Mouse (Mus musculus) kidney, adult 11 months (tissue): ENCODE measurements around the gene Mmd2.
A peak's percentile ranks its signal among the peaks of the same experiment; 100 is the strongest.

Source experiments
- DNase-seq: peaks from one replicate; pipeline ENCODE4 v3.0.0; 2022

Gene Mmd2

DNA sequence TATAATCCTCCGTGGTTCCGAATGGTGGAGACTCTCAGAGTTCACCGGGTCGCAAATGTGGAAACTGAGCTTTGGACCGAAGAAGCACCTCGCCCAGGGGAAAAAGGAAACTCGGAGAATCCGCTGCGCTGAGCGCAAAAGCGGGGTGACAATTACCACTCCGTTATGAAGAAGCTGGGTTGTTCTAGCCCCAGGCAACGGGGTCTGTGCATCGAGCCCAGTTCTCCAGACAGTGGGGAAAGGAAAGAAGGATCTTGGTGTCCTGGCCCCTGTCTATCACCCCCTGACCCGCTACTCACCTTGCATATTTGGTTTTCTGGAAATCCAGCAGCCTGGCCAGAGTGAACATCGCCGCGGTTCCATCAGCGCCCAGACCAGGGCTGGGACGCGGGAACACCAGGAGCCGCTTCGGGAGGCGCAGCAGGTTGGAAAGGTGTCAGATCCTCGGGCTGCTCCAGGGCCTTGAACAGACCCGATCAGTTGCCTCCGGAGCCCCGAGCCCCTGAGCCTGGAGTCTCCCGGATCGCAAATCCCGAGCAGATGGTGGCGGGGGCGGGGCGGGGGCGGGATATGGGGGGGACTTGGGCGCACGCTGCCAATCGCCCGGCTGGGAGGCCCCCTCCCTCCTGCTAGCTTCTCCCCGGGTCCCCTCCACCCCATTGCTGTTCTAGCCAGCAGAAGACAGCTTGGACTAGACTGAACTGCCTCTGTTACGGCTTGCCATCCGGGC lies at the start of gene Mmd2:
TSS of gene Mmd2 (minus strand) at position 542 of the 730 bp plus-strand sequence.
- no peak for DNase-seq

DNA sequence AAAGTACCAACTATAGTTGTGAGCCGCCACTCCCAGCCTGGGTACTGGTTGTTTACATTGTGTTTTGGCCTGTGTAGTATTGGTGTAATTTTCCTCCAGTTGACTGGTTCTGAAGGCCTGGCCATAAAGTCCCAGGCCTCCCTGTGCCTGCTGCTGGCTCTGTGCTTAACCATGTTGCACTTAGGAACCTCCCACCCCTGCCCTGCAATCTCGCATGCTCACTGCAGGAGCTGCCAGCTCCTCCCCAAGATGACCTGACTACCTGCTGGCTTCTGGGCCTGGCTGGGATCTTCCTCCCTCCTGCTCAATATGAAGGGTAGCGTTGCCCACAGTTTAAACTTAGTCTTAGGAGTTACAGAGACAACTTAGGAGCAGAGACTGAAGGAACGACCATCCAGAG lies 43.7 kb upstream of the Mmd2 start:
- DNase-seq = peak; percentile 17

DNA sequence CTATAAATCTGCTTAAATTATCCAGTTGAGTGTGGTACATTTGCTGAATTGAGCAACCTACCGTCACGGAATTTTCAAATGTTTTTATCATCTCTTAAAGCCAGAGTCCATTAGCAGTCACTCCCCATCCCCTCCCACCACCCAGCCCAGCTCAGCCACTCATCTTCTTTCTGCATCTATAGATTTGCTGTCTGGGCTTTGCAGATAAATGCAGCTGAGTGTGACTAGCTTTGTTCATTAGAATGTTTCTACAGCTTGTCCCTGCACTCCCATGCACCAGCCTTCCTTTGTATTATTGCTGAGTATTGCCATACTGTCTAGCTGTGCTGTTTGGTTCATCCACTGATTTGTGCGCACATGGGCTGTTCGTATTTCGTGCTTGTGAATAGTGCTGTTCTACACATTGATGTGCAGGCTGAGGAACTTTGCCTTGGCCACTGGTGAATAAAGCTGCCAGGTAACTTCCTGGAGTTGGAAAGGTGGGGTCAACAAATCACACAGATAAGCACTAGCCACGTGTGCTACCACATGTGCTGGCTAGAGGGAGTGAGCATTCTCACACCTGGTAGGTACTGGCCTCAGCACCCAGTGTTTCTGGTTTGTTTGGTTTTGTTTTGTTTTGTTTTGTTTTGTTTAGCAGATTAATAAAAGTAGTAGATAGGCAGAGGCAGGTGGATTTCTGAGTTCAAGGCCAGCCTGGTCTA lies 42.3 kb upstream of the Mmd2 start:
- DNase-seq = no peak

DNA sequence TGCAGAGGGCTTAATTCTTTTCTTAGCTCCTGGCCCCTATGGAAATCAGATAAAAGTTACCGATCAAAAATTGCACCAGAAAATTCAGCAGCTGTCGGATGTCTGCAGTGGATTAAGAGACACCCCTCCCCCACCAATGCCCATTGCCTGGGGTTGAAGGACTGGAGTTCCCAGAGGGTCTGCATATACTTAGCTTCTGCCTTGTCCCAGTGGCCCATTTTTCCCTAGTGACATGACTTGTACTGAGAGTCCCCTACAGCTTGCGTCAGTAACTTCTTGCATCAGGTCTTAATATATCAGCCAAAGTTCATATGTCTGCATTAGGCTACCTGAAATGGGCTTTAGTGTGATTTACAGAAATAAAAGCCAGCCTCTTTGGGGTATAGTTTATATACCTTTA lies 41.8 kb upstream of the Mmd2 start:
- no peak for DNase-seq

DNA sequence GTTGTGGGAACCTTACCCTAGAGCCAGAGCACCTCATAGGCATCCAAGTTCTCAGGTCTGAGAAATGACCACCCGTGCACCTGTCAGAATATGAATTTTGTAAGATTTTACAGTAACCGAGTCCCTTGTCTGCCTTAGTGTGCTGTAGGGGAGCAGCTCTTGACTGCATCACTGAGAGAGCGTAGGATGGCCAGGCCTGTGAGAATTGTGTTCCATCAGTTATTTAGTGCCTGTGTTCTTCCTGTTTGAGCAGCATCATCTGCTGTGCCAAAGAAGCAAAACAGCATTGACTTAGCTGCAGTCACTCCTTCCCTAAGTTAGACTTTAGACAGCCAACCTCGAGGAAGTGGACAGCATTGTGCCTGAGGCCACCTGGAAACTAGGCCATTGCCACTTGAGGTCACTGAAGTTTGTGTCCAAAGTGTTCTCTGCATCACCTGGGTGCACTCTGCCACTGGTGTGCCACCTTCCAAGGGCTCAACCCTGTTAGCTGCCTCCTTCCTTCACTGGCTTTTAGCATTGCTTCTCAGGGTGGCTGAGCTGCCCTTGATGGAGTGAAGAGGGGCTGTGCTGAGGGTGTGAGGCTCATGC lies 41.0 kb upstream of the Mmd2 start:
- DNase-seq = peak; percentile 37

DNA sequence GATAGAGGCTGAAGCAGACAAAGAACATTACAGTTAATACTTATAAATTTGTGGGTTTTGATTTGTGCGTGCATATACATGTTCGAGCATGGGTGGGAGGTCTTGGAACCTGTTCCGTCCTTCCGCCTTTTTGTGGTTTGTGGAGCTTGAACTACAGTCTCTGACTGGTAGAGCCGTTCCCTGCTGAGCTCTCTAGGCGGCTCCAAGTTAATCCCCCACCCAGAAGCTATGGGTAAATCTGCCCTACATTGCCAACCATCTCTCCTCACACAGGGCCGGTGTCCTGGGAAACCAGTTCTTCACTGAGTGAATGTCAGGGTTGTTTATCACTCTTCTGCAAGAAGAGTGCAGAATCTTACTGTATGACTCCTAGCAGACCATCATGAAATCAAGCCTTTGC lies 39.6 kb upstream of the Mmd2 start:
- DNase-seq = no peak

DNA sequence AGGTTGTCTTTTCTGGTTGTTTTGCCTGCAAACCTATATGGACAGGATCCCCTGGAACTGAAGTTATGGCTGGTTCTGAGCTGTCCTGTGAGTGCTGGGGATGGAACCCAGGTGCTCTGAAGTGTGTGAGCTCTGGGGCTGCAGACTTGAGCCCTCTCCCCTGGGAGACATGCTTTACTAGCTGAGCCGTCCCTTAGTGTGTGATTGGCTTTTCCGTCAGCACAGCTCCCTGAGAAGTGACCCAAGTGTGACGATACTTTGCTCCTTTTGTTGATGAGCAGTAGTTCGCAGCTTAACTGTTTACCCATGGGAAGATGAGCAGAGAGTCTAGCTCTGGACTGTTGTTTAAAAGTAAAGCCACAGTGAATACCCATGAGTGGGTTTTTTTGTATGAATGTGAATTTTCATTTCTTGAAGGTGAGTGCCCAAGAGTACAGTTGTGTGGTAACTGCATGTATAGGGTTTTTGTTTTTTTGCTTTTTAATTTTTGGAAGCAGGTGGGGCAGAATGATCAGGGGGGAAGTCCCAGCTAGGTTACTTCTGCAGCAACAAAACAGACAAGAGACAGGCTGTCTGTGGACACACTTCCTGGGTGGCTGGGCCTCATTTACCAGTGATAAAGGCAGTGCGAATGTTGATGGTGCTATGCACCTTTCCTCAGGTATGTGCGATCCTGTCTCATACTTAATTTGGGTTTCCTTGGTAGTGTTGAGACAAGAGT lies 32.9 kb upstream of the Mmd2 start:
- peak; percentile 41 for DNase-seq

DNA sequence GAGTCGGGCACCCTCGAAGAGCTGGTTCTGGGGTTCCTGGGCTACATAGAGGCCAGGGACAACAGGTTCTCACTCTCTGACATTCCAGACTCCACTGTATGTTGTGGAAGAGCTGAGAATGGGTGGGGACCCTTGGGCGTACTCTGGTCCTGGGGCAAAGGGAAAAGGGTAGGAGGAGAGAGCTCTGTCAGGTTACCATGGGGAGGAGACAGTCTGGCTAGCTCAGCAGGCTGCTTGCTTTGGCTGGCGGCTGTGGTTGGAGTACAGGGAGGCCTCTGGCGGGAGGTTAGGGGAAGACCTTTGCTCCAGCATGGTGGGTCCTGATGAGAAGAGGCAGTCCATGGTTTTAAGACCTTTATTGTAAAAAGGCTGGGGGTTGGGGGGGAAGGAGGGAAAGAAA lies 31.5 kb upstream of the Mmd2 start:
- peak; percentile 88 for DNase-seq

DNA sequence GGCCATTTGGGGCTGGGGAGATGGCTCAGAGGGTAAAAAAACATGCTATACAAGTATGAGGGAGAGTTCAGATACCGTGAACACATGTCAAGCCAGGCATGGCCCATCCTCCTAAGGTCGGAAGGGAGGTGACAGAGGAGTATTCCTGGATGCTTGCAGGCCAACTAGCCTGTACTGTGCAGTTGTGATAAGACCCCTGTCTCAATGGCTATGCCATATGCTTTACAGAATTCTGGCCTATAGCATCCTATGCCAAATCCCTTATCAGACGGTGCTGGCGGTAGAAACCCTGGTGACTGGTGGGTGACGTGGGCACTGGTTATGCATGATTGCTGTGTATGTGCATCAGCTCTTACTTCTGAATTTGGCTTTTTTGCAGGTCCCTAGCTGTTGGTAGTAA lies 29.2 kb upstream of the Mmd2 start:
- no peak for DNase-seq

DNA sequence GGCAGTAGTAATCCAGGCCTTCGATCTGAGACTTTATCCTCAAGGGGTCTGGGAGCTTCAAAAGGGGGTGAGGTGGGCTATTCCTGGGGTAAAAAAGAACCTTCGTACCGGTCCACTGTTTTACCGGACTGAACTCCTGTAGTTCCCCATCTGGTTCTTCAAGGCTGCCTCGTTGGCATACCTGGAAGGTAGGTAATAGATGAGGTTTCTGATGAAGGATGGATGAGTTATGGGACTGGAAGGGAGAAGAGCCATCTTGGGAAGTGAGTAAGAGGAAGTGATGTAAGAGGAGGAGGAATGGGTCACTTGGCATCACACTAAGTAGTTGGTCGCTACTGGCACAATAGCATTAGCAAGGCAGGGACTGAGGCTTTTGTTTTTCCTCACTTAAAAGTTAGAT lies 21.6 kb upstream of the Mmd2 start:
- DNase-seq = peak; percentile 26

DNA sequence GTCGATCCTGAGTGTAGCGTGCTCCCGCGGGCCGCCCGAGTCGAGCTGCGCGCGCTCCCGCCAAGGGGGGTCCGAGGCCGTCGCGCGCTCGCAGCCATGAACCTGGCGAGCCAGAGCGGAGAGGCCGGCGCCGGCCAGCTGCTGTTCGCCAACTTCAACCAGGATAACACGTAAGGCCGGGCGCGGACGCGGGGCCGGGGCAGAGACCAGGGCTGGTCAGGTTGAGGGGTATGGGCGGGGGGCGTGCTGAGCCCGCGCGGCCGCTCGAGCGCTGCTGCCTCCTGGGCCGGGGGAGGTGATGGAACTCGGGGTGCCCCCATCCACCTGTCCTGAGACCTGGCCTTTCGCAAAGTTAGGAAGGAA lies 21.0 kb upstream of the Mmd2 start:
- no peak for DNase-seq

DNA sequence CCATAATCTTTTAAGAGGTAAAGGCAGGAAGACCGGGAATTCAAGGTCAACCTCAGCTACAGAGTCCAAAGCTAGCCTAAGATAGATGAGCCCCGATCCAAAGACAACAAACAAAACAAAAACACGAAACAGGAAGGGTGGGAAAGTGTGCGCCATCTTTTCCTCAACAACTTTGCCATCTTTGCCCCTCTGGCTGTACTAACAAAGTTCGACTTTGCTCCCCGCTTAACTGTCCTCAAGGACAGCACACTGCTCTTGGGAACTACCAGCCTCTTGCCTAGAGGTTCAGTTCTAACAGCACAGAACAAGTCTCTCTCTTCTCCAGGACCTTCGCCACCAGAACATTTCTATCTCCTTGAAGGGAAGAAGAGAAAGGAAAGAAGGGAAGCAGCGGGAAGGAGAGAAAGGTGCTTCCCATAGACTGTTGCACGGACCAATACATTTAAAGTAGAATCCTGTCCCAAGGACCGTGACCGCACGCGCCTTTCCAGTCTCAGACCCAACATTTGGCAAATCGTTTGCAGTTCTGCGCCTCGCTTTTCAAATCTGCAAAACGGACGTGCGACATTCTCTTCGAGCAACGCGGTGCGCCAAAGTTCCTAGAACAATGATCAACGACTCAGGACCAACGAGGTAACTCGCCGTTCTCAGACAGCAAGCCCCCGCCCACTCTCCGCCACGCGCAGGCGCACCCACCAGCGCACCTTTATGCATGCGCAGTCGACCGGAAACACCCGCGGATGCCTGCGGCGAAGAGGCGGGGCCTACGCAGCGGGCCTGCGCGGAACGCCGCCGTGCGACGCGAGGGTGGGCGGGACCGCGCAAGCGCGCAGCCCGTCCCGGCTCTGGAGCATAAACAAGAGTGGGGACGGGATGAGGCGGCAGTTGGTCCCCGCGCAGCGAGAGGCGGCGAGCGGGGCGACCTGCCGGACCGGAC lies 20.4 kb upstream of the Mmd2 start:
- DNase-seq = peak; percentile 97

DNA sequence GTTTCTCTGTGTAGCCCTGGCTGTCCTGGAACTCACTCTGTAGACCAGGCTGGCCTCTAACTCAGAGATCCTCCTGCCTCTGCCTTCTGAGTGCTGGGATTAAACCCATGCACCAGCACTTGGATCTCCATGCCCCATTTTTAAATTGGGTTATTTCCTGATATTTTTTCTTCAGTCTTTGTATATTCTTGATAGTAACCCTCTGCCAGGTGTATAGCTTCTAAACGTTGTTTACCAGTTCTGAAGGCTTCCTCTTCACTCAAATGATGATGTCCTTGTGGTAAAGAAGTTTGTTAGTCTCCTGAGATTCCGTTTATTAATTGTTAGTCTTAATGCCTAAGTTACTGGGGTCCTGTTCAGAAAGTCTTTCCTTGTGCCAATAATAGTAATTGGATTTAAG lies 18.8 kb upstream of the Mmd2 start, which contains the start of gene Wipi2:
TSS of gene Wipi2 (plus strand) at position 301 of the 400 bp plus-strand sequence.
- DNase-seq = no peak

DNA sequence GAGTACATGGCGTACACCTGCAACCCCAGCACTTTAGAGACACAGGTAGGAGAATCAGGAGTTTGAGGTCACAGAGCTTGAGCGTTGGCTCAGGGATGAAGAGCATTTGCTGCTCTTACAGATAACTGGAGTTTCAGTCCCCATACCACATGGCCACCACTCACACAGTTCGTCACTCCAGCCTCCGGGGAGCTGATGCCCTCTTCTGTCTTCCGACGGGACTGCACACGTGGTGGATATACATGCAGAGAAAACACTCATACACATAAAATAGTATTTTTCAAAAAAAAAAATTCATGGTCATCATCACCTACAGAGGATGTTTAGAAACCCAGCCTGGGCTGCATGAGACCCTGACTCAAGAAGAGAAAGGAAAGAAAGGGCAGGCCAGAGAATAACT lies 14.5 kb upstream of the Mmd2 start:
- DNase-seq = no peak

DNA sequence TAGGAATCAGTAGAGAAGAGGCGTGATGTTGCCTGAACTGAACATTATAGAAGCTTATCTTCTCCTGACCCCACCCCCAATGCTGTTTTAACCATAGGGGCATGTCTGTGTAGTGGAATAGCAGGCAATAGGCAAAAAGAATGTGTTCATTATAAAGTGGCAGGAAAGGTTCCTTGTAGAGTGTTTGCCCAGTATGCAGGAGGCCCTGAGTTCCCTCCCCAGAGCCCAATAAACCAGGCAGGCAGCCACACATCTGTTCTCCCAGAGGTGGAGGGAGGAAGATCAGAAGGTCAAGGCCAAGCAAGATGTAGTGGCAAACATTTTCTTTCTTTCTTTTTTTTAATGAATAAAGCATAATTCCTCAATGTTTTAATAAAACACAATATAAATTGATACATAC lies 13.5 kb upstream of the Mmd2 start:
- DNase-seq = no peak

DNA sequence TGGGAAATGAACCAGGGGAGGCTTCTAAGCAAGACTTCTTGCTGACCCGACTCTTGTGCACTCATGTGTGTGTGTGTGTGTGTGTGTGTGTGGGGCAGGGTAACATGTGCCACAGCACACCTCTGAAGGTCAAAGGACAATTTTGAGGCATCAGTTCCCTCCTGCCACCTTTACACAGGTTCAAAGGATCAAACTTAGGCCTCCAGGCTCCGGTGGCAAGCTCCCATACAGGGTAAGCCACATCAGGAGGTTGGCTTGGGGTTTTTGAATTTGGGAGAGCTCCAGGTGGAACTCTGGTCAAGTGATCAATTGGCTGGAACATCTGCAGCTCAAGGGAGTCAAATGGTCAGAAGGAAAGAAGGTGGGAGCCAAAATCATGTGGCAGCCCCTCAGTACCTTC lies 12.8 kb upstream of the Mmd2 start:
- DNase-seq = peak; percentile 66

DNA sequence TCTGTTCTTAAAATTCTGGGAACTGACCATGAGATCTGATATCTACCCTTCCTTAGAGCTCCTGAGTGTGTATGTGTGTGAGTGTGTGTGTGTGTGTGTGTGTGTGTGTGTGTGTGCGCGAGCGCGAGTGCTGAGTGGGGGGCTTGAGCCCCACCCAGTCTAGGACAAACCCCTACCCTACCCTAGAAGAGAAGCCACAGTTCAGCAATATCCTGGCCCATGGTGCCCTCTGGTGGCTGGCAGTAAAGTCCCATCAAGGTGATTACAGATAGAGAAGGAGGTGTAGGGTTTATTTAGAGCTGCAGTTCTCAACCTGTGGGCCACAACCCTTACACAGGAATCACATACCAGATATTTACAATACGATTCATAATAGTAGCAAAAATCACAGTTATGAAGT lies 11.3 kb upstream of the Mmd2 start:
- DNase-seq = no peak

DNA sequence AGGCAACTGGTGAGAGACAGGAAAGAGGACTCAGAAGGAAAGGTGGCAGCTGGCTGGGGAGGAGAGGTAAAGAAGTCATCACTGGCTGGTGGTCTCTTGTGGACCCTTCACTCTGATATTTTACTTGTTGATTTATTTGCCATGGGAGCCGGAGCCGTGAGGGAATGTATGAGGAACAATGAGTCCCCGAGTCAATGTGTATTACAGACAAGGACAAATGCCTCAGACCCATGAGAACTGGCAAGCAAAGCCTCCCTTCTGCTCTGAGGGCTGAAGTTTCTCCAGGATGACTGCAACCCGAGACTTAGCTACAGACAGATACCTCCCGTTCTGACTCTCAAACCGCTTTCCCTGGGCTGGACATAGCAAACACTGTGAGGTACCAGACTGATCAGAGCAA lies 7.7 kb upstream of the Mmd2 start:
- DNase-seq = no peak

DNA sequence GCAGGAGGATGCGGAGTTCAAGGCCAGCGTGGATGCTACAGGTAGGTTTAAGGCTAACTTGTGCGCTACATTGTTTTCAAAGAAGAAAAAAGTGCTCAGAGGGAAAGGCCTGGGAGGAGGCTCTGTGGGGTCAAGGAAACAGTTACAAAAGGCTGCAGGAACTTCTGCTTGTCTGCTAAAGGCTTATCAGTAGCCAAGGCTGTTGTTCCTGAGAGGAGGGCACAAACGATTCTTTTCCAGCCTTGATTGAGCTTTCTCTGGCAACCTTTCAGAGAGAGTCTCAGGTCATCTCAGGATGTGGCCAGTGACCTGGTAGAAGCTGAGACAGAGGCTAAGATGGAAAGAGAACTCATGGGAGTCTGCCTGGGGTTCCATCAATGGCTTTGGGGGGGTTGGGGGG lies 7.0 kb upstream of the Mmd2 start:
- no peak for DNase-seq

DNA sequence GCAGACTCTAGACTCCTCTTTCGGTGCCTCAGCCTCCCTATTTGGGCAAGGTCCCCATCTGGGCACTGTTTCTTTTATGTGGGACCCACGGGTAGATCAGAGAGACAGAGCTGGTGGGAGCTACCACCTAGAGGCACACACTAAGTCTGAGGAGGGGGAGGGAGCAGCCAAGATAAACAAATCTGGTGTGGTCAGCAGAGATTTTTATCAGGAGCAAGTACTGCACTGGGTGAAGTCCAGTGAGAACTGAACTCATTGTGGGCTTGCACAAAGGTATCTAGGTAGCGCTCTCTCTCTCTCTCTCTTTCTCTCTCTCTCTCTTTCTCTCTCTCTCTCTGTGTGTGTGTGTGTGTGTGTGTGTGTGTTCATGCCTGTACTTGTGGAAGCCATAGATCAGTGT lies 5.9 kb upstream of the Mmd2 start:
- DNase-seq = no peak

DNA sequence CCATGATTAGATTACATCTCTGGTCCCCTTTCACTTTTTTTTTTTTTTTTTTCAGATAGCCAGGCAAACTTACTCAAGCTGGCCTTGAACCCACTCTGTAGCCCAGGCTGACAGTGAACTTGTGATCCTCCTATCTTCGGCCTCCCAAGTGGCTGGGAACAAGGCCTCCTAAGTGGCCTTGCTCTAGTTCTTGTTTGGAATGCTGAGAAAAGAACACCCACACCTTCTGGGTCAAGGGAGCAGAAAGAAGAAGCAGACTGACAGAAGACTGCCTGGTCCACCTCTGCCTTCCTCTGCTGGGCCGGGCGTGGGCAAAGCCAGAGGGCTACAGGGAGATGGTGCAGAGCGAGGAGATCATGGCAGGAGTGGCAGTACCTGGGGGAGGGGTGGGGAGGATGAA lies 1.8 kb upstream of the Mmd2 start:
- no peak for DNase-seq

DNA sequence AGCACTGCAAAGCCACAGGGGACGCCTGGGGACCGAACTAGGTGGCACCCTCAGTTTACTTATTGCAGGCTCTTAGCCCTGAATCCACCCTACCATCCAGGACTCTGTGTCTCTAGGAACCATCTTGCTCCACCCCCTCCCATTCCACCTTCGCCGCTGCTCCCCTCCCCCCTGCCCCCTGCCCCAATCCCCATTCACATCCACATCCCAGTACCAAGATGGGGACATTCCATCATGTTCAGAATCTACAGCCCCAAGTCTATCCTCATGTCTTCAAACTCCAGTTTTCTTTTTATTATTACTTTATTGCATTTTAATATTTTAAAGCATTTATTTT lies 357 bp upstream of the Mmd2 start:
- DNase-seq = no peak

DNA sequence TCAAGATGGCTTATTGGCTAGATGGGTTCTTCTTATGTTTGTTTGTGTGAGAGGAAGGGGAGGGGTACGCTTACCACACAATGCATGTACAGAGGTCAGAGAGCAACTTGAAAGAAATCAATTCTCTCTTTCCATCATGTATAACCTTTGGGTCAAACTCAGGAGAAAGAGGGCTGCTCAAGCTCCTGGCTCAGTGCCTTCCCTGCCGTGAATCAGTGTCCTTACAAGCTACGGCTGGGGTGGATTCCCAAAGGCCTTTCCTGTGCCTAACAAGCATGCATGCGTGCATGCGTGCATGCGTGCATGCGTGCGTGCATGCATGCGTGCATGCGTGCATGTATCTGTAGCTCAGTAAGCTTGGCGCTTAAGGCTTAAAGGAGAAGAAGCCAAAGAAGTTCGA lies 3.3 kb downstream of the Mmd2 start:
- DNase-seq = no peak
